Mouse (Mus musculus) left cerebral cortex, adult 2 months (tissue): ENCODE results near the gene Nol4l. TPM values are rescaled to one million over a fixed set of nuclear protein-coding genes. Genes with fewer than 3 reads are reported as not detected.

Experiments
- DNase-seq, 2 experiments: peaks; one replicate each; pipeline ENCODE4 v3.0.0; 2021 to 2022; ENCODE audit warnings: low spot score in 2 of 2, mixed read lengths in 1 of 2; ENCODE audit errors: extremely low spot score in 1 of 2
- H3K27ac ChIP-seq: fragments of 200-600 bp; 2 replicates; pipeline ENCODE4 v1.8.1; 2022
- H3K4me3 ChIP-seq: fragments of 200-600 bp; 2 replicates; pipeline ENCODE4 v1.8.1; 2022
- CTCF ChIP-seq: fragments of 200-600 bp; IDR thresholded peaks from 2 replicates; pipeline ENCODE4 v1.8.1; 2022; ENCODE audit warnings: antibody characterized with exemption, mild to moderate bottlenecking, moderate library complexity
- intact Hi-C: fragments of 180-260 bp; cut with DNase I; formaldehyde crosslinking; loops from one replicate; pipeline ENCODE4 v1.15.1; 2025
- total RNA-seq, 2 experiments: library from RNA; stranded (reverse); gene quantifications; 2 replicates each; pipeline ENCODE4 v1.2.3; 2021

Gene Nol4l
- total RNA-seq, 2 experiments from 2014 or later = 45.0 to 51.3 TPM

- intact Hi-C loops = loop anchor here (10.0 kb wide), 1 partner anchor 273 kb away; no protein-coding TSS in a partner anchor
- no peak for TF ChIP-seq CTCF
- H3K4me3 ChIP-seq = no peak overlapping the region
- DNase-seq = no peak
- H3K27ac ChIP-seq = no peak overlapping the region
These were observed 111.9 kb downstream of the Nol4l start for GRCm38 (mm10) chr2:153417841-153418240.

- no peak overlapping the region for H3K4me3 ChIP-seq
- no peak for DNase-seq
- peak; percentile 52 for TF ChIP-seq CTCF
- intact Hi-C loops = loop anchor here (10.0 kb wide), 1 partner anchor 270 kb away; no protein-coding TSS in a partner anchor
- no peak overlapping the region for H3K27ac ChIP-seq
These were observed 115.2 kb downstream of the Nol4l start for GRCm38 (mm10) chr2:153414607-153415006.

DNA sequence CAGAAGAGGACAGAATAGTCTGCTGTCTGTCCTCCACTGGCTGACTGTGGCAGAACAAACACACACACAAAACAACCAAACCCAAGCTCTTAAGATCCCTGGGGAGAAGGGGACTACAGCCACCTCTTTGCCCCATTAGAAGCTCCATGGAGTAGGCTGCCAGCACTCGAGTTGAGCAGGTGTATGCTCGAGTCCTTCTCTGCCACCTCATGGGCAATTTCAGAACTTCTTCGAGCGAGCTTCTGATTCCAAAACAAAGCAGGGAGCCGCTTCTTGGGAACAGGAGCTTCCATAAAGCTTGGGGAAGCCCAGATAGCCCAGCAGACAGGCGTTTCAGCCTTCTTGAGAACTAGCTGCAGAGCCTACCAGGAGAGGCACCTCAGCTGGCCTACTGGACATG is 117.2 kb downstream of the Nol4l start:
- no peak for DNase-seq
- intact Hi-C loops = loop anchor here (10.0 kb wide), 1 partner anchor 268 kb away; no protein-coding TSS in a partner anchor
- Histone ChIP-seq H3K27ac (no peak overlapping the region), H3K4me3 (no peak overlapping the region)
- peak; percentile 19 for TF ChIP-seq CTCF

GRCm38 (mm10) chr2:153411557-153411956 is 118.2 kb downstream of the Nol4l start:
- no peak overlapping the region for H3K4me3 ChIP-seq
- intact Hi-C loops = loop anchor here (10.0 kb wide), 1 partner anchor 267 kb away; no protein-coding TSS in a partner anchor
- no peak for TF ChIP-seq CTCF
- no peak overlapping the region; the same call in 1 of the 2 replicates for H3K27ac ChIP-seq
- DNase-seq = no peak

- no peak for DNase-seq
- TF ChIP-seq CTCF = no peak
- Histone ChIP-seq H3K4me3 (no peak overlapping the region), H3K27ac (no peak overlapping the region)
- intact Hi-C loops = loop anchor here (5.0 to 10.0 kb wide), 2 partner anchors 178 to 494 kb away; partner anchors contain the start of gene Mylk2
These were observed 120.8 kb downstream of the Nol4l start for GRCm38 (mm10) chr2:153408971-153409370.

GRCm38 (mm10) chr2:153406882-153407281 is 122.9 kb downstream of the Nol4l start:
- intact Hi-C loops = loop anchor here (5.0 to 10.0 kb wide), 2 partner anchors 180 to 492 kb away; partner anchors contain the start of gene Mylk2
- DNase-seq = no peak
- H3K27ac ChIP-seq = no peak overlapping the region
- no peak for TF ChIP-seq CTCF
- no peak overlapping the region for H3K4me3 ChIP-seq

DNA sequence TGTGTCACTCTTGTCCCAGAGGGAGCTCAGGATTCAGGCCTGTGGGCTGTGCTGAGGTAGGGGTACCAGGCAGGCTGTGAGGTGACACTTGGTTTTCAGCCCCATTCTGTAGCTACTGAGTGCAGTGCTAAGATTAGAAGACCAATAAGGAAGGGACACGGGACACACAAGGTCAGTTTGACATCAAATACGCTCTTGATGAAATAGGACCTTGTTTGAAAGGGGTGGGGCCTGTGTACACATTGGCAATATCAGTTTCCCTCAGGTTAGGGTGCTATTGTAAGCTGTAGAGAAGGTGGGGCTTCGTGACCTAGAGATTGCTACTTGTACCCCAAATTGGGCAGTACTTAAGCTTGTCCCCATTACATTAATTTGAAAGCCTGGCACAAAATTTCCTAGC is 124.9 kb downstream of the Nol4l start:
- no peak for TF ChIP-seq CTCF
- Histone ChIP-seq H3K27ac (no peak overlapping the region), H3K4me3 (no peak overlapping the region)
- DNase-seq = no peak
- intact Hi-C loops = loop anchor here (5.0 to 10.0 kb wide), 2 partner anchors 182 to 490 kb away; partner anchors contain the start of gene Mylk2

GRCm38 (mm10) chr2:153404062-153404461 is 125.7 kb downstream of the Nol4l start:
- no peak overlapping the region for H3K4me3 ChIP-seq
- intact Hi-C loops = loop anchor here (10.0 kb wide), 1 partner anchor 489 kb away; the partner anchor contains the start of gene Mylk2
- TF ChIP-seq CTCF = no peak

DNA sequence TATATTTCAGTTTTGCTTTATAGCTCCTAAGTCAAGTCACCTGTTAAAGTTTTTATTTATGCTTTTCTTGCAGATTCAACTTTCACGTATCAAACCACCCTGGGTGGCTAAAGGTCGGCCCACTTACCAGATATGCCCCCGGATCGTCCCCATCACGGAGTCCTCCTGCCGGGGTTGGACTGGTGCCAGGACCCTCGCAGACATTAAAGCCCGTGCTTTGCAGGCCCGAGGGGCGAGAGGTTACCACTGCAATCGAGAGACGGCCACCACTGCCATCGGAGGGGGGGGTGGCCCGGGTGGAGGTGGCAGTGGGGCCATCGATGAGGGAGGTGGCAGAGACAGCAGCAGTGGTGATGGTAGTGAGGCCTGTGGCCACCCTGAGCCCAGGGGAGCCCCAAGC is 130.6 kb downstream of the Nol4l start:
- intact Hi-C loops = no loop called here
- H3K27ac ChIP-seq = no peak overlapping the region
- H3K4me3 ChIP-seq = no peak overlapping the region
- no peak for DNase-seq
- no peak for TF ChIP-seq CTCF

More at GRCm38 (mm10) chr2:153404062-153404461, 125.7 kb downstream of the Nol4l start:
- no peak for DNase-seq
- no peak overlapping the region for H3K27ac ChIP-seq

- intact Hi-C loops = no loop called here
- no peak overlapping the region for H3K27ac ChIP-seq
- DNase-seq = no peak
- no peak for TF ChIP-seq CTCF
- no peak overlapping the region for H3K4me3 ChIP-seq
These were observed 131.8 kb downstream of the Nol4l start for GRCm38 (mm10) chr2:153397790-153398515.

- intact Hi-C loops = no loop called here
- Histone ChIP-seq H3K27ac (no peak overlapping the region), H3K4me3 (no peak overlapping the region)
- DNase-seq = no peak
- no peak for TF ChIP-seq CTCF
These were observed 136.7 kb downstream of the Nol4l start for GRCm38 (mm10) chr2:153393045-153393444.

GRCm38 (mm10) chr2:153389831-153390230 is 139.9 kb downstream of the Nol4l start:
- intact Hi-C loops = no loop called here
- no peak for TF ChIP-seq CTCF
- DNase-seq = no peak
- Histone ChIP-seq H3K27ac (no peak overlapping the region), H3K4me3 (no peak overlapping the region)
